Comparison of ENCODE assay signal across 10 mouse cellular contexts in the genomic region with DNA sequence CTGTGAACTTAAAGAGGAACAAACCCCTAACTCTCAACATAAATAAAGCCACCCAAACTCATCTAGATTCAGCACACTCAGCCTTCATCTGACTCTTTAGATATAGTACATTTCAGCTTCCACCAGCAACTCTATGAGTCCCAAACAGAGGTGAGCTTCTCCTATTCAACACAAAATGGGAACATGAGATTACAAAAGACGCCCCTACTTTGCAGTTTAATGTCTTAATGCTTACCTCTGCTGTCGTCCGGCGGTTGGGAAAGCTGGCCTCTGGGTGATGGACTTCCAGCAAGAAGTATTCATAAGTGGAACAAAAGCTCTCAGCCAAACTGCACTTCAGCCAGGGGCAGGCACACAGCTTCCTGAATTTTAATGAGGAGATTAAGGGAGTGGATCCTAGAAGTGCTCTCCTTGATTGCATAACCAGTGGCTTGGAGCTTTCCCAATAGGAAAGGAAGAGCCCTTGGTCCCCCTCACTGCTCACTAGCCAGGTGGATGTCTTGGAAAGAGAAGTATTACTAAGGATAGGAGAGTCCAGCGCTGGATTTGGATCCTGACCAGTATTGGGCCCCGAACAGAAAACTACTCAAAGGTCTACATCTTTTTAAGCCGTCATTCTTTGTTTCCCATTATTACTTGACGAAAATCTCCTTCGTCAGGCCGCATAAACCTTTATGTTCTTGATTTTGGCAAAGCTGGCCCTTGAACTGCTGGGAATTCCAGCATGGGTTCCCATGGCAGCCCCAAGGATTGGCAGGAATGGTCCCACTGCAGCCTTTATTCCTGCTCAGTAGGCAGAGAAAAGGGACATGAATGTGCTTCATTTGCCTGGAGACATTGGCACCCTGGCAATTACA. TPM values are rescaled to one million over a fixed set of nuclear protein-coding genes. Genes with fewer than 3 reads are reported as not detected.
DNase-seq lines count a peak whose midpoint lies in the region; ATAC-seq and TF ChIP-seq lines count a peak whose summit lies in the region.
"Had no signal": no experiment of that assay in that cellular context is flagged by ENCODE, and none has a peak within 500 bp of the region (broad histone marks: within the 10 kb centered on the region; RNA-seq: fewer than 3 reads in every experiment).

Gene Mlc1, minus strand, starts transcription at position 727 of the 857 bp plus-strand sequence.

- peaks cover 6% of the 10 kb centered on the region; the same call in 1 of the 2 replicates for H3K36me3 ChIP-seq in forebrain, embryonic 12.5 days (replicated peaks)
- H3K36me3 ChIP-seq in midbrain, embryonic 11.5 days (ENCODE audit: control insufficient read depth, insufficient read depth, low read length), result no peaks in the 10 kb centered on the region
- H3K36me3 ChIP-seq in intestine, postnatal 0 days (ENCODE audit: control insufficient read depth, insufficient read depth), result no peaks in the 10 kb centered on the region
- H3K36me3 ChIP-seq in thymus, adult 2 months (ENCODE audit: control insufficient read depth, insufficient read depth, low read length), result no peaks in the 10 kb centered on the region
- no peaks in the 10 kb centered on the region for H3K36me3 ChIP-seq in heart, embryonic 12.5 days
- H3K36me3 ChIP-seq: embryonic facial prominence, embryonic 13.5 days had no signal

- peak within 1 kb of the TSS; percentile 42 for H3K4me2 ChIP-seq in forebrain, embryonic 12.5 days
- H3K4me2 ChIP-seq in midbrain, embryonic 11.5 days, result peak within 1 kb of the TSS; percentile 16; the same call in 1 of the 2 replicates
- no peak within 1 kb of the TSS for H3K4me2 ChIP-seq in intestine, postnatal 0 days (replicated peaks; ENCODE audit: low read depth)
- no peak within 1 kb of the TSS for H3K4me2 ChIP-seq in heart, embryonic 12.5 days
- H3K4me2 ChIP-seq: embryonic facial prominence, embryonic 13.5 days had no signal

- ATAC-seq in forebrain, embryonic 12.5 days (ENCODE audit: low FRiP score), result peak; percentile 92
- peak; percentile 91 for ATAC-seq in midbrain, embryonic 11.5 days (ENCODE audit: low FRiP score)
- no peak for ATAC-seq in intestine, postnatal 0 days
- ATAC-seq in heart, embryonic 12.5 days (ENCODE audit: insufficient number of reproducible peaks, low FRiP score), result no peak

- no peaks in the 10 kb centered on the region; the same call in 1 of the 2 replicates for H3K9me3 ChIP-seq in forebrain, embryonic 12.5 days
- no peaks in the 10 kb centered on the region for H3K9me3 ChIP-seq in midbrain, embryonic 11.5 days (ENCODE audit: control insufficient read depth, low read length)
- no peaks in the 10 kb centered on the region for H3K9me3 ChIP-seq in intestine, postnatal 0 days (ENCODE audit: control insufficient read depth)
- no peaks in the 10 kb centered on the region for H3K9me3 ChIP-seq in heart, embryonic 12.5 days (replicated peaks)
- H3K9me3 ChIP-seq: embryonic facial prominence, embryonic 13.5 days; megakaryocyte, embryonic 14.5 days had no signal

- H3K4me1 ChIP-seq in cortical plate, adult 2 months (ENCODE audit: control insufficient read depth, insufficient read depth, low read length), result no peaks in the 10 kb centered on the region; the same call in 1 of the 2 replicates
- peaks cover 30% of the 10 kb centered on the region for H3K4me1 ChIP-seq in forebrain, embryonic 12.5 days
- peaks cover 10% of the 10 kb centered on the region for H3K4me1 ChIP-seq in midbrain, embryonic 11.5 days (ENCODE audit: control insufficient read depth, insufficient read depth, low read length)
- H3K4me1 ChIP-seq in intestine, postnatal 0 days (replicated peaks; ENCODE audit: control insufficient read depth, insufficient read depth, low read length), result no peaks in the 10 kb centered on the region
- H3K4me1 ChIP-seq in thymus, adult 2 months (replicated peaks; ENCODE audit: control insufficient read depth, insufficient read depth, low read length), result no peaks in the 10 kb centered on the region
- H3K4me1 ChIP-seq in heart, embryonic 12.5 days (replicated peaks), result no peaks in the 10 kb centered on the region
- H3K4me1 ChIP-seq: embryonic facial prominence, embryonic 13.5 days; megakaryocyte, embryonic 14.5 days had no signal

- peak in 1 of 2 experiments; percentile 28 for DNase-seq in layer of hippocampus, postnatal 25 days (ENCODE audit: extremely low spot score in 1 of 2, low spot score in 1 of 2)
- peak; percentile 95 for DNase-seq in midbrain, embryonic 11.5 days (ENCODE audit: low spot score, missing footprints)
- DNase-seq in thymus, adult 2 months, result no peak
- no peak for DNase-seq in T-cell, adult 2 months (ENCODE audit: low spot score)

- 0 out of 2 replicates have a peak, but pooled peaks have one; percentile 25 for TF ChIP-seq POLR2A in cortical plate, adult 2 months (IDR thresholded peaks at IDR 0.05; ENCODE audit: extremely low read depth, insufficient read depth, low read length)
- TF ChIP-seq POLR2A in thymus, adult 2 months (IDR thresholded peaks at IDR 0.05; ENCODE audit: control insufficient read depth, extremely low read depth, insufficient read depth, low read length, poor library complexity), result no peak

- WGBS in forebrain, embryonic 12.5 days, result 8% methylated on average over 10 of the region's 10 CpGs
- 11% methylated on average over 10 of the region's 10 CpGs for WGBS in midbrain, embryonic 11.5 days
- 79% methylated on average over 10 of the region's 10 CpGs for WGBS in intestine, postnatal 0 days
- 86% methylated on average over 10 of the region's 10 CpGs for WGBS in thymus, adult 2 months
- 72% methylated on average over 10 of the region's 10 CpGs for WGBS in heart, embryonic 12.5 days

- H3K9ac ChIP-seq in forebrain, embryonic 12.5 days, result peak within 1 kb of the TSS; percentile 9; the same call in 1 of the 2 replicates
- H3K9ac ChIP-seq in midbrain, embryonic 11.5 days (ENCODE audit: low read length), result 0 out of 2 replicates have a peak within 1 kb of the TSS, but pooled peaks have one; percentile 17
- H3K9ac ChIP-seq in intestine, postnatal 0 days (ENCODE audit: low read depth, low read length), result no peak within 1 kb of the TSS
- H3K9ac ChIP-seq in heart, embryonic 12.5 days, result no peak within 1 kb of the TSS
- H3K9ac ChIP-seq: embryonic facial prominence, embryonic 13.5 days had no signal

- TF ChIP-seq CTCF in cortical plate, adult 2 months (IDR thresholded peaks at IDR 0.05; ENCODE audit: extremely low read depth, insufficient read depth, low read length), result no peak
- no peak for TF ChIP-seq CTCF in intestine, postnatal 0 days (IDR thresholded peaks at IDR 0.05; ENCODE audit: low read depth)
- TF ChIP-seq CTCF in thymus, adult 2 months (IDR thresholded peaks at IDR 0.05; ENCODE audit: borderline replicate concordance, control insufficient read depth, extremely low read depth, insufficient read depth, low read length, poor library complexity), result no peak

- peak within 1 kb of the TSS; percentile 44 for H3K4me3 ChIP-seq in cortical plate, adult 2 months (ENCODE audit: insufficient read depth, low read length)
- peak within 1 kb of the TSS; percentile 20 for H3K4me3 ChIP-seq in forebrain, embryonic 12.5 days (replicated peaks)
- H3K4me3 ChIP-seq in midbrain, embryonic 11.5 days (ENCODE audit: low read depth, low read length), result peak within 1 kb of the TSS; percentile 3; the same call in 1 of the 2 replicates
- H3K4me3 ChIP-seq in intestine, postnatal 0 days (ENCODE audit: low read depth, low read length), result no peak within 1 kb of the TSS
- no peak within 1 kb of the TSS for H3K4me3 ChIP-seq in thymus, adult 2 months (ENCODE audit: control insufficient read depth, insufficient read depth, low read length)
- no peak within 1 kb of the TSS for H3K4me3 ChIP-seq in heart, embryonic 12.5 days
- H3K4me3 ChIP-seq: embryonic facial prominence, embryonic 13.5 days; megakaryocyte, embryonic 14.5 days had no signal

- peak within 1 kb of the TSS; percentile 88; the same call in 1 of the 2 replicates for H3K27ac ChIP-seq in cortical plate, adult 2 months (ENCODE audit: insufficient read depth, low read length)
- H3K27ac ChIP-seq in forebrain, embryonic 12.5 days, result peak within 1 kb of the TSS; percentile 91
- peak within 1 kb of the TSS; percentile 23 for H3K27ac ChIP-seq in midbrain, embryonic 11.5 days (ENCODE audit: low read depth, low read length)
- no peak within 1 kb of the TSS for H3K27ac ChIP-seq in intestine, postnatal 0 days (ENCODE audit: low read depth, low read length)
- H3K27ac ChIP-seq in thymus, adult 2 months (ENCODE audit: control insufficient read depth, insufficient read depth, low read length), result no peak within 1 kb of the TSS
- no peak within 1 kb of the TSS for H3K27ac ChIP-seq in heart, embryonic 12.5 days (ENCODE audit: poor library complexity, severe bottlenecking)
- H3K27ac ChIP-seq: embryonic facial prominence, embryonic 13.5 days had no signal

- no peaks in the 10 kb centered on the region for H3K27me3 ChIP-seq in forebrain, embryonic 12.5 days
- H3K27me3 ChIP-seq in midbrain, embryonic 11.5 days (ENCODE audit: control insufficient read depth, insufficient read depth, low read length), result no peaks in the 10 kb centered on the region; the same call in 1 of the 2 replicates
- H3K27me3 ChIP-seq in intestine, postnatal 0 days (replicated peaks; ENCODE audit: control insufficient read depth, insufficient read depth, low read length), result no peaks in the 10 kb centered on the region
- H3K27me3 ChIP-seq in thymus, adult 2 months (ENCODE audit: control insufficient read depth, insufficient read depth, low read length), result no peaks in the 10 kb centered on the region
- H3K27me3 ChIP-seq in heart, embryonic 12.5 days (replicated peaks), result no peaks in the 10 kb centered on the region
- H3K27me3 ChIP-seq: embryonic facial prominence, embryonic 13.5 days had no signal

RNA-seq across cellular contexts. Expression of gene Mlc1, which starts in this region (rescaled TPM):
- polyA plus RNA-seq in cortical plate, adult 2 months (2012; rRNA removed), result 155 and 162 TPM in 2 replicates
- polyA plus RNA-seq in forebrain, embryonic 12.5 days (2016; fragmentation: Nextera tagmentation; extraction: Ambion mirVana), result 15.5 and 16.3 TPM in 2 replicates
- total RNA-seq in layer of hippocampus, postnatal 25 days (2021), result 100 to 1,000 TPM; 115 to 130 TPM
- polyA plus RNA-seq in midbrain, embryonic 11.5 days (2014; fragmentation: Nextera tagmentation; extraction: Ambion mirVana), result 2.6 and 3.7 TPM in 2 replicates
- not detected in 2 replicates for polyA plus RNA-seq in intestine, postnatal 0 days (2015; fragmentation: Nextera tagmentation; extraction: Ambion mirVana)
- 0.08 and 0.13 TPM in 2 replicates for polyA plus RNA-seq in thymus, adult 2 months (2012; rRNA removed)
- 0.06 TPM in 1 of 2 replicates, not detected in the other for polyA plus RNA-seq in heart, embryonic 12.5 days (2016; fragmentation: Nextera tagmentation; extraction: Ambion mirVana)

Comparison
In these comparisons a context has a peak if more than half of its experiments do, and no peak if none do; other contexts are left out.
1. H3K27ac ChIP-seq: peak in cortical plate, adult 2 months (single experiment), forebrain, embryonic 12.5 days (single experiment) and midbrain, embryonic 11.5 days (single experiment); none in intestine, postnatal 0 days (single experiment), thymus, adult 2 months (single experiment) and heart, embryonic 12.5 days (single experiment).
2. H3K4me3 ChIP-seq: peak in cortical plate, adult 2 months (single experiment), forebrain, embryonic 12.5 days (single experiment) and midbrain, embryonic 11.5 days (single experiment); none in intestine, postnatal 0 days (single experiment), thymus, adult 2 months (single experiment) and heart, embryonic 12.5 days (single experiment).
3. ATAC-seq: peak in forebrain, embryonic 12.5 days (single experiment) and midbrain, embryonic 11.5 days (single experiment); none in intestine, postnatal 0 days (single experiment) and heart, embryonic 12.5 days (single experiment).
4. H3K4me2 ChIP-seq: peak in forebrain, embryonic 12.5 days (single experiment) and midbrain, embryonic 11.5 days (single experiment); none in intestine, postnatal 0 days (single experiment) and heart, embryonic 12.5 days (single experiment).
5. H3K9ac ChIP-seq: peak in forebrain, embryonic 12.5 days (single experiment) and midbrain, embryonic 11.5 days (single experiment); none in intestine, postnatal 0 days (single experiment) and heart, embryonic 12.5 days (single experiment).